Mouse (Mus musculus) heart, postnatal 14 days (tissue): ENCODE data around the gene Dctd. TPM values are rescaled to one million over a fixed set of nuclear protein-coding genes. Genes with fewer than 3 reads are reported as not detected.

Experiments used
- DNase-seq, 2 experiments: peaks; one replicate each; pipeline ENCODE4 v3.0.0; 2021 to 2022
- intact Hi-C: fragments of 180-260 bp; cut with DNase I; formaldehyde crosslinking; loops from one replicate; pipeline ENCODE4 v1.15.1; 2025
- long read RNA-seq, 2 experiments: library from polyadenylated mRNA; stranded (forward); transcript quantifications; one replicate each; pipeline ENCODE4 v2.0.0; 2021
- total RNA-seq, 2 experiments: library from RNA; stranded (reverse); gene quantifications; 2 replicates each; pipeline ENCODE4 v1.2.3; 2021

The Dctd gene
- 1 to 10 TPM; 1.1 to 2.1 TPM for total RNA-seq
- long read RNA-seq, experiment 1, partial matches to known transcripts = 0 of 3 reads
- long read RNA-seq, experiment 1, other reads (novel, unspliced or antisense) = 0 of 3 reads
- long read RNA-seq, experiment 2 = 0 reads

GRCm38 (mm10) chr8:48098792-48099191 is at the start of gene Dctd:
TSS of gene Dctd (plus strand) at chr8:48099092.
- intact Hi-C loops = loop anchor here (5.0 to 10.0 kb wide), 2 partner anchors 119 to 436 kb away; no protein-coding TSS in a partner anchor
- DNase-seq = no peak

GRCm38 (mm10) chr8:48053611-48054010 is 45.3 kb upstream of the Dctd start:
- no peak for DNase-seq
- intact Hi-C loops = no loop called here

- intact Hi-C loops = no loop called here
- DNase-seq = no peak
Measured at GRCm38 (mm10) chr8:48063526-48064072, 35.3 kb upstream of the Dctd start.

GRCm38 (mm10) chr8:48074149-48074548 is 24.7 kb upstream of the Dctd start:
- intact Hi-C loops = no loop called here
- no peak for DNase-seq

GRCm38 (mm10) chr8:48082343-48082742 is 16.5 kb upstream of the Dctd start:
- DNase-seq = no peak
- intact Hi-C loops = no loop called here

GRCm38 (mm10) chr8:48090661-48091060 is 8.2 kb upstream of the Dctd start:
- no peak for DNase-seq
- intact Hi-C loops = loop anchor here (10.0 kb wide), 1 partner anchor 444 kb away; no protein-coding TSS in a partner anchor

GRCm38 (mm10) chr8:48095378-48095777 is 3.5 kb upstream of the Dctd start:
- DNase-seq = no peak
- intact Hi-C loops = loop anchor here (5.0 to 10.0 kb wide), 2 partner anchors 122 to 439 kb away; no protein-coding TSS in a partner anchor

- intact Hi-C loops = loop anchor here (5.0 to 10.0 kb wide), 2 partner anchors 120 to 438 kb away; no protein-coding TSS in a partner anchor
- peak; percentile 61 to 68 for DNase-seq
Measured at GRCm38 (mm10) chr8:48097131-48097794, 1.6 kb upstream of the Dctd start.

- DNase-seq = no peak
- intact Hi-C loops = loop anchor here (5.0 to 10.0 kb wide), 2 partner anchors 119 to 437 kb away; no protein-coding TSS in a partner anchor
Measured at GRCm38 (mm10) chr8:48098081-48098639, 732 bp upstream of the Dctd start.

- intact Hi-C loops = no loop called here
Measured at GRCm38 (mm10) chr8:48100100-48100787, 1.4 kb downstream of the Dctd start.

GRCm38 (mm10) chr8:48109373-48109855 is 10.5 kb downstream of the Dctd start:
- no peak for DNase-seq
- intact Hi-C loops = no loop called here

More at GRCm38 (mm10) chr8:48100100-48100787, 1.4 kb downstream of the Dctd start:
- no peak for DNase-seq

- intact Hi-C loops = no loop called here
- peak; percentile 51 to 63 for DNase-seq
Measured at GRCm38 (mm10) chr8:48109856-48110780, 11.2 kb downstream of the Dctd start.

- intact Hi-C loops = no loop called here
- peak; percentile 8 to 18 for DNase-seq
Measured at GRCm38 (mm10) chr8:48114591-48114990, 15.7 kb downstream of the Dctd start.

GRCm38 (mm10) chr8:48122991-48123390 is 24.1 kb downstream of the Dctd start:
- intact Hi-C loops = no loop called here
- no peak for DNase-seq

- no peak for DNase-seq
- intact Hi-C loops = no loop called here
Measured at GRCm38 (mm10) chr8:48124857-48125256, 26.0 kb downstream of the Dctd start.

GRCm38 (mm10) chr8:48126954-48127353 is 28.1 kb downstream of the Dctd start:
- intact Hi-C loops = no loop called here
- peak in 1 of 2 experiments; percentile 5 for DNase-seq

GRCm38 (mm10) chr8:48130266-48130665 is 31.4 kb downstream of the Dctd start:
- intact Hi-C loops = no loop called here
- no peak for DNase-seq

- intact Hi-C loops = no loop called here
- no peak for DNase-seq
Measured at GRCm38 (mm10) chr8:48133321-48133720, 34.4 kb downstream of the Dctd start.

- no peak for DNase-seq
- intact Hi-C loops = no loop called here
Measured at GRCm38 (mm10) chr8:48136804-48137650, 38.1 kb downstream of the Dctd start.
